Mouse (Mus musculus) MEL (cell line): ENCODE measurements around the gene Ap1m1. TPM values are rescaled to one million over a fixed set of nuclear protein-coding genes. Genes with fewer than 3 reads are reported as not detected.

Source experiments
- DNase-seq: peaks from one replicate; pipeline ENCODE4 v3.0.0; 2011; ENCODE audit warnings: low read depth, low spot score
- H3K27ac ChIP-seq: 2 replicates; pipeline ENCODE4 v1.5.1; 2012; ENCODE audit warnings: low read depth, mild to moderate bottlenecking, control low read depth, low read length, moderate library complexity; ENCODE audit not compliant: control insufficient read depth
- H3K27me3 ChIP-seq, 2 experiments: fragments of 150-350 bp in 1 of 2; sonication (generic) in 1 of 2; 2 replicates each; pipeline ENCODE4 v1.6.1; 2012; ENCODE audit warnings: low read length in 2 of 2, mild to moderate bottlenecking in 2 of 2, improper control_type of control experiment in 1 of 2, moderate library complexity in 1 of 2; ENCODE audit not compliant: insufficient read depth in 2 of 2, control insufficient read depth in 1 of 2
- H3K36me3 ChIP-seq, 2 experiments: 2 replicates each; pipeline ENCODE4 v1.6.1; 2012 to 2014; ENCODE audit warnings: low read length in 2 of 2, improper control_type of control experiment in 1 of 2, inconsistent platforms in 1 of 2, mild to moderate bottlenecking in 1 of 2; ENCODE audit not compliant: insufficient read depth in 2 of 2, control insufficient read depth in 1 of 2
- H3K4me1 ChIP-seq, 2 experiments: fragments of 150-350 bp in 1 of 2; sonication (generic) in 1 of 2; 2 replicates each; pipeline ENCODE4 v1.6.1; 2012; ENCODE audit warnings: low read length in 2 of 2, improper control_type of control experiment in 1 of 2, mild to moderate bottlenecking in 1 of 2; ENCODE audit not compliant: insufficient read depth in 2 of 2, control insufficient read depth in 1 of 2
- H3K4me3 ChIP-seq, 2 experiments: fragments of 150-350 bp in 1 of 2; sonication (generic) in 1 of 2; 2 replicates each; pipeline ENCODE4 v1.5.1; 2012; ENCODE audit warnings: low read depth in 2 of 2, low read length in 2 of 2, mild to moderate bottlenecking in 2 of 2, moderate library complexity in 2 of 2, control low read depth in 1 of 2, improper control_type of control experiment in 1 of 2; ENCODE audit not compliant: control insufficient read depth in 1 of 2, insufficient read depth in 1 of 2
- H3K79me2 ChIP-seq: 2 replicates; pipeline ENCODE4 v1.6.1; 2012; ENCODE audit warnings: mild to moderate bottlenecking, low read length, moderate library complexity; ENCODE audit not compliant: control insufficient read depth, poor library complexity, insufficient read depth
- H3K9ac ChIP-seq: 2 replicates; pipeline ENCODE4 v1.6.1; 2012; ENCODE audit warnings: low read depth, mild to moderate bottlenecking, control low read depth, low read length, moderate library complexity; ENCODE audit not compliant: control insufficient read depth, poor library complexity, severe bottlenecking
- H3K9me3 ChIP-seq: fragments of 150-350 bp; sonication (generic); replicated peaks from 2 replicates; pipeline ENCODE4 v1.6.1; 2012; ENCODE audit warnings: mild to moderate bottlenecking, low read length, improper control_type of control experiment, moderate library complexity; ENCODE audit not compliant: insufficient read depth
- BHLHE40 ChIP-seq: IDR thresholded peaks from 2 replicates; pipeline ENCODE4 v1.6.1; 2012; ENCODE audit warnings: low read depth, mild to moderate bottlenecking, inconsistent platforms, low read length, improper control_type of control experiment, borderline replicate concordance
- CHD1 ChIP-seq: IDR thresholded peaks from 2 replicates; pipeline ENCODE4 v1.6.1; 2012; ENCODE audit warnings: low read depth, mild to moderate bottlenecking, inconsistent platforms, low read length, improper control_type of control experiment
- CTCF ChIP-seq, 3 experiments: IDR thresholded peaks in 2 of 3; conservative IDR thresholded peaks in 1 of 3; 2 replicates each; pipeline ENCODE4 v1.5.1; 2011 to 2012; ENCODE audit warnings: low read length in 3 of 3, low read depth in 2 of 3, mild to moderate bottlenecking in 2 of 3, improper control_type of control experiment in 1 of 3, inconsistent platforms in 1 of 3, mixed read lengths in 1 of 3, moderate library complexity in 1 of 3; ENCODE audit not compliant: control insufficient read depth in 1 of 3, insufficient read depth in 1 of 3, poor library complexity in 1 of 3, severe bottlenecking in 1 of 3
- ELF1 ChIP-seq: IDR thresholded peaks from 2 replicates; pipeline ENCODE4 v1.6.1; 2014; ENCODE audit warnings: low read depth, mild to moderate bottlenecking, inconsistent platforms, low read length, improper control_type of control experiment, moderate library complexity
- ETS1 ChIP-seq: IDR thresholded peaks from 2 replicates; pipeline ENCODE4 v1.6.1; 2012; ENCODE audit warnings: low read depth, mild to moderate bottlenecking, inconsistent platforms, low read length, improper control_type of control experiment, moderate library complexity
- GABPA ChIP-seq: IDR thresholded peaks from 2 replicates; pipeline ENCODE4 v1.6.1; 2012; ENCODE audit warnings: low read depth, mild to moderate bottlenecking, inconsistent platforms, low read length, improper control_type of control experiment, moderate library complexity
- GATA1 ChIP-seq: IDR thresholded peaks from 2 replicates; pipeline ENCODE4 v1.6.1; 2011; ENCODE audit warnings: low read depth, low read length, improper control_type of control experiment
- HCFC1 ChIP-seq: IDR thresholded peaks from 2 replicates; pipeline ENCODE4 v1.6.1; 2012; ENCODE audit warnings: low read depth, mild to moderate bottlenecking, inconsistent platforms, low read length, improper control_type of control experiment, moderate library complexity
- KAT2A ChIP-seq: conservative IDR thresholded peaks from 2 replicates; pipeline ENCODE4 v1.6.1; 2012; ENCODE audit warnings: low read depth, low read length, improper control_type of control experiment, inconsistent platforms
- MAFK ChIP-seq: IDR thresholded peaks from 2 replicates; pipeline ENCODE4 v1.6.1; 2011; ENCODE audit warnings: low read depth, mild to moderate bottlenecking, low read length, improper control_type of control experiment, borderline replicate concordance
- MAX ChIP-seq: IDR thresholded peaks from 2 replicates; pipeline ENCODE4 v1.6.1; 2011; ENCODE audit warnings: low read length, improper control_type of control experiment
- MXI1 ChIP-seq: IDR thresholded peaks from 2 replicates; pipeline ENCODE4 v1.6.1; 2011; ENCODE audit warnings: mild to moderate bottlenecking, low read depth, low read length, improper control_type of control experiment
- MYC ChIP-seq: IDR thresholded peaks from 2 replicates; pipeline ENCODE4 v1.6.1; 2011; ENCODE audit warnings: low read depth, mild to moderate bottlenecking, low read length, improper control_type of control experiment, moderate library complexity
- NELFE ChIP-seq: IDR thresholded peaks from 2 replicates; pipeline ENCODE4 v1.6.1; 2011; ENCODE audit warnings: low read depth, low read length, improper control_type of control experiment
- NRF1 ChIP-seq: IDR thresholded peaks from 2 replicates; pipeline ENCODE4 v1.6.1; 2014; ENCODE audit warnings: low read depth, mild to moderate bottlenecking, inconsistent platforms, low read length, improper control_type of control experiment, moderate library complexity; ENCODE audit not compliant: poor library complexity, insufficient read depth, severe bottlenecking
- POLR2A ChIP-seq, 2 experiments: IDR thresholded peaks; 2 replicates each; pipeline ENCODE4 v1.6.1; 2011 to 2012; ENCODE audit warnings: low read length in 2 of 2, mild to moderate bottlenecking in 2 of 2, control low read depth in 1 of 2, improper control_type of control experiment in 1 of 2, low read depth in 1 of 2, moderate library complexity in 1 of 2; ENCODE audit not compliant: control insufficient read depth in 1 of 2, insufficient read depth in 1 of 2, poor library complexity in 1 of 2
- POLR2AphosphoS2 ChIP-seq: IDR thresholded peaks from 2 replicates; pipeline ENCODE4 v1.6.1; 2011; ENCODE audit warnings: low read length, improper control_type of control experiment
- POLR2AphosphoS5 ChIP-seq: IDR thresholded peaks from 2 replicates; pipeline ENCODE4 v1.6.1; 2012; ENCODE audit warnings: low read depth, borderline replicate concordance, mild to moderate bottlenecking, inconsistent platforms, low read length, moderate library complexity, mixed read lengths
- RAD21 ChIP-seq: IDR thresholded peaks from 2 replicates; pipeline ENCODE4 v1.6.1; 2011; ENCODE audit warnings: mild to moderate bottlenecking, low read depth, low read length, improper control_type of control experiment
- RCOR1 ChIP-seq: IDR thresholded peaks from 2 replicates; pipeline ENCODE4 v1.6.1; 2012; ENCODE audit warnings: low read depth, mild to moderate bottlenecking, inconsistent platforms, low read length, improper control_type of control experiment
- SIN3A ChIP-seq: IDR thresholded peaks from 2 replicates; pipeline ENCODE4 v1.6.1; 2012; ENCODE audit warnings: low read length, improper control_type of control experiment, inconsistent platforms
- SMC3 ChIP-seq: IDR thresholded peaks from 2 replicates; pipeline ENCODE4 v1.6.1; 2011; ENCODE audit warnings: low read depth, low read length, improper control_type of control experiment
- TAL1 ChIP-seq: IDR thresholded peaks from 2 replicates; pipeline ENCODE4 v1.6.1; 2012; ENCODE audit warnings: mild to moderate bottlenecking, inconsistent platforms, low read length, moderate library complexity, mixed read lengths
- TCF12 ChIP-seq: IDR thresholded peaks from 2 replicates; pipeline ENCODE4 v1.6.1; 2014; ENCODE audit warnings: low read depth, mild to moderate bottlenecking, inconsistent platforms, low read length, improper control_type of control experiment, moderate library complexity
- UBTF ChIP-seq: IDR thresholded peaks from 2 replicates; pipeline ENCODE4 v1.6.1; 2012; ENCODE audit warnings: low read depth, mild to moderate bottlenecking, inconsistent platforms, low read length, improper control_type of control experiment, moderate library complexity, borderline replicate concordance; ENCODE audit not compliant: insufficient read depth
- USF1 ChIP-seq: IDR thresholded peaks from 2 replicates; pipeline ENCODE4 v1.6.1; 2014; ENCODE audit warnings: low read depth, mild to moderate bottlenecking, inconsistent platforms, low read length, improper control_type of control experiment, moderate library complexity
- USF2 ChIP-seq, 2 experiments: IDR thresholded peaks; 2 replicates each; pipeline ENCODE4 v1.6.1; 2011 to 2012; ENCODE audit warnings: improper control_type of control experiment in 2 of 2, low read length in 2 of 2, borderline replicate concordance in 1 of 2, inconsistent platforms in 1 of 2, low read depth in 1 of 2, mild to moderate bottlenecking in 1 of 2; ENCODE audit not compliant: insufficient read depth in 1 of 2
- ZC3H11A ChIP-seq: IDR thresholded peaks from 2 replicates; pipeline ENCODE4 v1.6.1; 2012; ENCODE audit warnings: low read depth, mild to moderate bottlenecking, inconsistent platforms, low read length, improper control_type of control experiment
- ZMIZ1 ChIP-seq: IDR thresholded peaks from 2 replicates; pipeline ENCODE4 v1.6.1; 2012; ENCODE audit warnings: low read depth, mild to moderate bottlenecking, inconsistent platforms, low read length, improper control_type of control experiment, moderate library complexity
- ZNF384 ChIP-seq: IDR thresholded peaks from 2 replicates; pipeline ENCODE4 v1.6.1; 2012; ENCODE audit warnings: low read depth, mild to moderate bottlenecking, inconsistent platforms, low read length, improper control_type of control experiment
- polyA plus RNA-seq, 2 experiments: library from polyadenylated mRNA; stranded (reverse) in 1 of 2; unstranded in 1 of 2; fragments of >175 nt in 1 of 2; fragments of >200 nt in 1 of 2; gene quantifications; 2 replicates each; pipeline versions ENCODE4 v1.2.1 to v1.2.4; 2012; ENCODE audit warnings: low replicate concordance in 2 of 2, low read depth in 1 of 2; ENCODE audit not compliant: insufficient read length in 2 of 2, insufficient read depth in 1 of 2, missing spikeins in 1 of 2
- total RNA-seq: library from RNA; depleted of rRNA; stranded (reverse); fragments of 300-350 nt; gene quantifications from 2 replicates; pipeline ENCODE4 v1.2.3, GENCODE M21; 2012

Gene Ap1m1
- total and polyA plus RNA-seq, 3 experiments = 47.4 to 117 TPM; not detected in 1

DNA sequence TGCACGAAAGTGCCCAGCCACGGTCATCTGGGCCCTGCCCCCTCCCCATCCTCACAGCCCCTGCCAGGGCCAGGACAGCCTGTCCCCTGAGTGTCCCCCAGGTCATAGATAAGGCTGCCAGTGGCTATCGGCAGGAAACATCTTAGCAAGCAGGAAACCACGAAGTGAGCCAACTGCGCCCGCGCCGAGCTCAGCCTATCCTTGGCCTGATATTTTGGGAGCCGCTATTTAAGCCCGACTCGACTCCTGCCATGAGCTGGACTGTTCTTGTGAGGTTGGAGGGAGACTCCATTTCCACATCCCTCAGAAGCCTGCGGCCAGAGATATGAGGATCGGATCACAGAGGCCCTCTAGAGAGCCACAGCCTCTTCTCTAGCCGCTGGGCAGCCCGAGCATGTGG lies 28.5 kb downstream of the Ap1m1 start (continued):
- TF ChIP-seq GABPA (no peak), TAL1 (peak; percentile 97), ETS1 (peak; percentile 66; the same call in 1 of the 2 replicates), MYC (no peak), HCFC1 (no peak), POLR2AphosphoS5 (no peak), MAX (no peak; the same call in 1 of the 2 replicates), UBTF (no peak), CHD1 (no peak), POLR2A (IDR thresholded peaks at IDR 0.05; ENCODE audit: control insufficient read depth in 1 of 2, insufficient read depth in 1 of 2, low read depth in 1 of 2, low read length in 2 of 2, poor library complexity in 1 of 2) (peak in 1 of 2 experiments; percentile 72; a peak in 1 of 4 replicates), GATA1 (peak; percentile 93), MXI1 (no peak), ZNF384 (no peak), USF2 (IDR thresholded peaks at IDR 0.05; ENCODE audit: borderline replicate concordance in 1 of 2, insufficient read depth in 1 of 2, low read depth in 1 of 2, low read length in 2 of 2) (no peak), RCOR1 (peak; percentile 79), POLR2AphosphoS2 (peak; percentile 41; the same call in 1 of the 2 replicates), CTCF (IDR thresholded peaks at IDR 0.05 in 2 of 3, conservative IDR thresholded peaks at IDR 0.05 in 1 of 3; ENCODE audit: control insufficient read depth in 1 of 3, insufficient read depth in 1 of 3, low read depth in 2 of 3, low read length in 3 of 3, poor library complexity in 1 of 3, severe bottlenecking in 1 of 3) (no peak), USF1 (no peak)

GRCm38 (mm10) chr8:72270606-72271005 lies 30.8 kb downstream of the Ap1m1 start:
- no peak overlapping the region for H3K4me3 ChIP-seq
- H3K9ac ChIP-seq = no peak overlapping the region
- no peak overlapping the region for H3K27ac ChIP-seq
- no peaks in the 10 kb centered on the region for H3K9me3 ChIP-seq
- no peak for DNase-seq
- H3K27me3 ChIP-seq = no peaks in the 10 kb centered on the region
- TF ChIP-seq SIN3A (no peak), RAD21 (no peak), MAX (no peak), KAT2A (no peak), CTCF (IDR thresholded peaks at IDR 0.05 in 2 of 3, conservative IDR thresholded peaks at IDR 0.05 in 1 of 3; ENCODE audit: control insufficient read depth in 1 of 3, insufficient read depth in 1 of 3, low read depth in 2 of 3, low read length in 3 of 3, poor library complexity in 1 of 3, severe bottlenecking in 1 of 3) (no peak), POLR2AphosphoS2 (no peak), BHLHE40 (no peak), ZNF384 (no peak), GABPA (no peak), HCFC1 (no peak), MYC (no peak), ELF1 (no peak), ZC3H11A (no peak), NELFE (no peak), MAFK (no peak), TCF12 (no peak), SMC3 (no peak), ZMIZ1 (no peak), NRF1 (no peak)
- H3K36me3 ChIP-seq = peaks cover 0 to 20% of the 10 kb centered on the region in 2 experiments; a peak in 2 of 4 replicates
- peaks cover 0 to 33% of the 10 kb centered on the region in 2 experiments; a peak in 2 of 4 replicates for H3K4me1 ChIP-seq
- H3K79me2 ChIP-seq = no peaks in the 10 kb centered on the region
